Mouse (Mus musculus) hindbrain, embryonic 14.5 days (tissue): Measurements from ENCODE around the gene Mterf2. TPM values are rescaled to one million over a fixed set of nuclear protein-coding genes. Genes with fewer than 3 reads are reported as not detected.

ENCODE experiments used
- ATAC-seq: fragments of 200-750 bp; cut with Nextera tagmentation; 2 replicates; pipeline ENCODE4 v1.8.0; 2017; ENCODE audit warnings: moderate number of reproducible peaks, mild to moderate bottlenecking, moderate TSS enrichment, moderate library complexity; ENCODE audit not compliant: low FRiP score
- DNase-seq: peaks from one replicate; pipeline ENCODE4 v3.0.0-alpha.2; 2015; ENCODE audit warnings: low spot score
- H3K27ac ChIP-seq: fragments of 300-500 bp; sonication (generic); 2 replicates; pipeline ENCODE4 v1.5.1; 2014; ENCODE audit warnings: mild to moderate bottlenecking, moderate library complexity
- H3K27me3 ChIP-seq: fragments of 300-500 bp; sonication (generic); 2 replicates; pipeline ENCODE4 v1.6.1; 2014; ENCODE audit warnings: mild to moderate bottlenecking, low read length, mixed read lengths; ENCODE audit not compliant: control insufficient read depth, insufficient read depth
- H3K36me3 ChIP-seq: fragments of 300-500 bp; sonication (generic); replicated peaks from 2 replicates; pipeline ENCODE4 v1.6.1; 2014; ENCODE audit not compliant: control insufficient read depth, insufficient read depth
- H3K4me1 ChIP-seq: fragments of 300-500 bp; sonication (generic); replicated peaks from 2 replicates; pipeline ENCODE4 v1.6.1; 2014; ENCODE audit warnings: antibody characterized with exemption, low read length, mixed read lengths; ENCODE audit not compliant: control insufficient read depth, insufficient read depth
- H3K4me2 ChIP-seq: fragments of 300-500 bp; sonication (generic); replicated peaks from 2 replicates; pipeline ENCODE4 v1.6.1; 2014; ENCODE audit warnings: mild to moderate bottlenecking, moderate library complexity
- H3K4me3 ChIP-seq: fragments of 300-500 bp; sonication (generic); replicated peaks from 2 replicates; pipeline ENCODE4 v1.5.1; 2014; ENCODE audit warnings: mild to moderate bottlenecking, low read length
- H3K9ac ChIP-seq: fragments of 300-500 bp; sonication (generic); 2 replicates; pipeline ENCODE4 v1.6.1; 2014
- H3K9me3 ChIP-seq: fragments of 300-500 bp; sonication (generic); 2 replicates; pipeline ENCODE4 v1.6.1; 2016; ENCODE audit warnings: low read length; ENCODE audit not compliant: control insufficient read depth
- WGBS: fragments of 180-500 bp; shearing (Covaris S2); extraction: QIAGEN DNeasy Blood & Tissue Kit; methylation state at CpG from one replicate; pipeline ENCODE4 v1.1.7; 2014; 5-methylcytosine and 5-hydroxymethylcytosine counted together
- polyA plus RNA-seq: library from polyadenylated mRNA; unstranded; fragments of >200 nt; fragmentation: Nextera tagmentation; extraction: Ambion mirVana; gene quantifications from 2 replicates; pipeline ENCODE4 v1.2.1, GENCODE M21; 2014

Gene Mterf2
- polyA plus RNA-seq, 1 experiment from 2014 or later, result 28.0 TPM

- Histone ChIP-seq H3K27me3 (no peaks in the 10 kb centered on the region), H3K4me1 (no peaks in the 10 kb centered on the region), H3K9ac (no peak overlapping the region), H3K4me3 (no peak overlapping the region), H3K9me3 (no peaks in the 10 kb centered on the region), H3K27ac (no peak overlapping the region), H3K36me3 (no peaks in the 10 kb centered on the region), H3K4me2 (no peak overlapping the region)
- DNase-seq (no peak), ATAC-seq (no peak)
- WGBS, result 63% methylated on average over 4 of the region's 4 CpGs
These were observed 56.1 kb downstream of the Mterf2 start for GRCm38 (mm10) chr10:85071605-85072152.

Other genes with a start within 250 kb of the Mterf2 start
- gene Ric8b, start 210.4 kb downstream of the Mterf2 start, polyA plus RNA-seq, result 45.6 and 49.4 TPM in 2 replicates
- 2.1 and 2.3 TPM in 2 replicates for gene Fhl4, start 25.5 kb downstream of the Mterf2 start, polyA plus RNA-seq
- gene Tmem263, start 25.4 kb downstream of the Mterf2 start, polyA plus RNA-seq, result 45.2 and 51.7 TPM in 2 replicates
- gene Cry1, start 57.0 kb upstream of the Mterf2 start, polyA plus RNA-seq, result 32.9 and 40.1 TPM in 2 replicates